Mouse (Mus musculus): ENCODE results near the gene Olfr324. TPM values are rescaled to one million over a fixed set of nuclear protein-coding genes. Genes with fewer than 3 reads are reported as not detected.

Gene Olfr324
- total RNA-seq (2012; rRNA removed) (not detected in 2 replicates), polyA plus RNA-seq (2012; ENCODE audit: insufficient read depth in 1 of 2, insufficient read length in 2 of 2, low read depth in 1 of 2, low replicate concordance in 2 of 2, missing spikeins in 1 of 2) (not detected)

DNA sequence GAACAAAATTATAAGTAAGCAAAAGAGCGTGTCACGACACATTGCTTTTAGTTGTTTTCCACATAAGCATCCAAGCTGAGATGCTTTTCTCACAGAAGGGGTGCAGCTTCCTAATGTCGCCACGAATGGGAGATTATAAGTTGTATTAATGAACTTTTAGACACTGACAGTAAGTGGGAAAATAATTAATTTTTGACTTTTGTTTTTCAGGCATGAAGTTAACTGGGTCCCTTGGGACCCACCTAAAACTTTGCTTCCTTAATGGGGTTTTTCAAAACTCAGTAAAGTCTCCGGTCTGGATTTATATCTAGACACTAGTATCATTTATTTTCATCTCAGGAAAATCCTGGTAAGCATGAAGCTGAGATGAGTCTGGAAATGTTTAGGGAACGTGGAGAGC lies at the start of gene Olfr324:
Olfr324 (plus strand) TSS at position 301 of the 400 bp plus-strand sequence.
- Histone ChIP-seq H3K79me2 (ENCODE audit: control insufficient read depth, insufficient read depth, low read length, poor library complexity) (no peaks in the 10 kb centered on the region), H3K27me3 (ENCODE audit: control insufficient read depth in 1 of 2, insufficient read depth in 2 of 2, low read length in 2 of 2) (peaks cover 3 to 12% of the 10 kb centered on the region in 2 experiments; a peak in 3 of 4 replicates), H3K27ac (ENCODE audit: control insufficient read depth, low read depth, low read length) (no peak within 1 kb of the TSS), H3K4me3 (ENCODE audit: control insufficient read depth in 1 of 2, insufficient read depth in 1 of 2, low read depth in 2 of 2, low read length in 2 of 2) (no peak within 1 kb of the TSS), H3K9ac (ENCODE audit: control insufficient read depth, low read depth, low read length, poor library complexity, severe bottlenecking) (no peak within 1 kb of the TSS), H3K9me3 (replicated peaks; ENCODE audit: insufficient read depth, low read length) (no peaks in the 10 kb centered on the region), H3K4me1 (ENCODE audit: control insufficient read depth in 1 of 2, insufficient read depth in 2 of 2, low read length in 2 of 2) (0 out of 4 replicates have a peak, but pooled peaks cover 0 to 5% of the 10 kb centered on the region in 2 experiments), H3K36me3 (ENCODE audit: control insufficient read depth in 1 of 2, insufficient read depth in 2 of 2, low read length in 2 of 2) (no peaks in the 10 kb centered on the region)
- TF ChIP-seq SMC3 (IDR thresholded peaks at IDR 0.05; ENCODE audit: low read depth, low read length): no peak
- TF ChIP-seq ZMIZ1 (IDR thresholded peaks at IDR 0.05; ENCODE audit: low read depth, low read length): no peak
- TF ChIP-seq MAFK (IDR thresholded peaks at IDR 0.05; ENCODE audit: borderline replicate concordance, low read depth, low read length): no peak
- no peak for TF ChIP-seq EP300 (IDR thresholded peaks at IDR 0.05; ENCODE audit: low read depth in 1 of 2, low read length in 2 of 2)
- TF ChIP-seq RCOR1 (IDR thresholded peaks at IDR 0.05; ENCODE audit: low read depth, low read length): no peak
- TF ChIP-seq ELF1 (IDR thresholded peaks at IDR 0.05; ENCODE audit: low read depth, low read length): no peak
- no peak for TF ChIP-seq RAD21 (IDR thresholded peaks at IDR 0.05; ENCODE audit: low read depth, low read length)
- no peak for TF ChIP-seq USF1 (IDR thresholded peaks at IDR 0.05; ENCODE audit: low read depth, low read length)
- TF ChIP-seq CTCF (IDR thresholded peaks at IDR 0.05 in 2 of 3, conservative IDR thresholded peaks at IDR 0.05 in 1 of 3; ENCODE audit: control insufficient read depth in 1 of 3, insufficient read depth in 1 of 3, low read depth in 2 of 3, low read length in 3 of 3, poor library complexity in 1 of 3, severe bottlenecking in 1 of 3): no peak
- TF ChIP-seq BHLHE40 (IDR thresholded peaks at IDR 0.05; ENCODE audit: borderline replicate concordance, low read depth, low read length): no peak
- TF ChIP-seq TBP (IDR thresholded peaks at IDR 0.05; ENCODE audit: low read depth, low read length): no peak
- TF ChIP-seq MXI1 (IDR thresholded peaks at IDR 0.05; ENCODE audit: low read depth, low read length): no peak
- TF ChIP-seq POLR2AphosphoS2 (IDR thresholded peaks at IDR 0.05; ENCODE audit: low read length): no peak
- no peak for TF ChIP-seq E2F4 (IDR thresholded peaks at IDR 0.05; ENCODE audit: borderline replicate concordance, low read depth, low read length)
- DNase-seq (ENCODE audit: low read depth, low spot score): no peak

DNA sequence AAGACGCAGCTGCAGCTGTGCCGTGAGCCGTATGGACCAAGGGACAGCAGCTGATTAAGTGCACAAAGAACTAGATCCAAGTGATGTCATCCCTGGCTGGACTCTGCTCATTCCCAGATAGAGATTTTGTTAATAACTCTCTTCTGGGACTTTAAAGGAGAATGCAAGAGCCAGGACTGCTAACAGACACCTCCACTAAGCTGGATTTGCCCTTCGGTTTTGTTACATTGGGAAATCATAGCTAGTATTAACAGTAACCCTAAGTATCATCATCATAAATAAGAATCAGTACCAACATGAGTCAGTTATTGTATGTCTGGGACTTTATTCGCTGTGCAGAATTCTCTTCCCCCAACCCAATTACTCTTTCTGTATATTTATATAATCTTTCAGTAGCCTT lies 48.6 kb upstream of the Olfr324 start, which contains the start of gene Olfr329-ps:
Olfr329-ps (minus strand) TSS at position 101 of the 400 bp plus-strand sequence.
- no peak for TF ChIP-seq KAT2A (conservative IDR thresholded peaks at IDR 0.05; ENCODE audit: low read depth, low read length)
- TF ChIP-seq BHLHE40 (IDR thresholded peaks at IDR 0.05; ENCODE audit: borderline replicate concordance, low read depth, low read length): no peak
- TF ChIP-seq ZKSCAN1 (IDR thresholded peaks at IDR 0.05; ENCODE audit: low read depth, low read length): no peak

More for the DNA sequence above, 48.6 kb upstream of the Olfr324 start, which contains the start of gene Olfr329-ps:
- H3K9me3 ChIP-seq (replicated peaks; ENCODE audit: insufficient read depth, low read length): no peaks in the 10 kb centered on the region
- no peaks in the 10 kb centered on the region for H3K4me1 ChIP-seq (ENCODE audit: control insufficient read depth in 1 of 2, insufficient read depth in 2 of 2, low read length in 2 of 2)
- no peak for DNase-seq (ENCODE audit: low read depth, low spot score)
- no peak within 1 kb of the TSS for H3K9ac ChIP-seq (ENCODE audit: control insufficient read depth, low read depth, low read length, poor library complexity, severe bottlenecking)
- no peaks in the 10 kb centered on the region for H3K79me2 ChIP-seq (ENCODE audit: control insufficient read depth, insufficient read depth, low read length, poor library complexity)
- H3K36me3 ChIP-seq (ENCODE audit: control insufficient read depth in 1 of 2, insufficient read depth in 2 of 2, low read length in 2 of 2): no peaks in the 10 kb centered on the region
- no peak within 1 kb of the TSS for H3K4me3 ChIP-seq (ENCODE audit: control insufficient read depth in 1 of 2, insufficient read depth in 1 of 2, low read depth in 2 of 2, low read length in 2 of 2)
- H3K27me3 ChIP-seq (ENCODE audit: control insufficient read depth in 1 of 2, insufficient read depth in 2 of 2, low read length in 2 of 2): peaks cover 4 to 16% of the 10 kb centered on the region in 2 experiments; a peak in 3 of 4 replicates
- H3K27ac ChIP-seq (ENCODE audit: control insufficient read depth, low read depth, low read length): no peak within 1 kb of the TSS

Data from MEL (cell line).